In genomic region chr5:129281406-129281805, GRCm38 (mm10) we compare ENCODE assay signal across 23 mouse cellular contexts.
"Had no signal": no experiment of that assay in that cellular context is flagged by ENCODE, and none has a peak within 500 bp of the region (broad histone marks: within the 10 kb centered on the region; RNA-seq: fewer than 3 reads in every experiment).

No protein-coding gene starts in this region.

- H3K27ac ChIP-seq: kidney, embryonic 15.5 days; limb, embryonic 13.5 days; liver, embryonic 12.5 days; liver, embryonic 15.5 days; lung, embryonic 15.5 days; neural tube, embryonic 13.5 days had no signal

- H3K4me2 ChIP-seq: kidney, embryonic 15.5 days; limb, embryonic 13.5 days; liver, embryonic 12.5 days; liver, embryonic 15.5 days; lung, embryonic 15.5 days; neural tube, embryonic 13.5 days had no signal

- H3K4me3 ChIP-seq: kidney, embryonic 15.5 days; limb, embryonic 13.5 days; liver, embryonic 12.5 days; liver, embryonic 15.5 days; lung, embryonic 15.5 days; megakaryocyte, embryonic 14.5 days; midbrain, embryonic 12.5 days; myocyte; neural tube, embryonic 13.5 days had no signal

- H3K4me1 ChIP-seq: kidney, embryonic 15.5 days; limb, embryonic 13.5 days; liver, embryonic 12.5 days; liver, embryonic 15.5 days; lung, embryonic 15.5 days; megakaryocyte, embryonic 14.5 days had no signal

- DNase-seq: kidney, adult 11 months; kidney, adult 8-10 months; kidney, postnatal 10 days; kidney, postnatal 36 days; left cerebral cortex, postnatal 4 days; liver; lung, adult 18-20 months; lung, postnatal 10 days; lung, postnatal 36 days; right cerebral cortex, postnatal 25 days; spleen, adult 18-20 months; thymus, adult 2 months; thymus, postnatal 14 days; thymus, postnatal 4 days had no signal

- H3K9ac ChIP-seq: kidney, embryonic 15.5 days; limb, embryonic 13.5 days; liver, embryonic 12.5 days; liver, embryonic 15.5 days; lung, embryonic 15.5 days; midbrain, embryonic 12.5 days had no signal

- H3K36me3 ChIP-seq: kidney, embryonic 15.5 days; limb, embryonic 13.5 days; liver, embryonic 12.5 days; liver, embryonic 15.5 days; lung, embryonic 15.5 days; midbrain, embryonic 12.5 days; neural tube, embryonic 13.5 days had no signal

- ATAC-seq: liver, embryonic 12.5 days had no signal

- H3K9me3 ChIP-seq: kidney, embryonic 15.5 days; limb, embryonic 13.5 days; liver, embryonic 12.5 days; liver, embryonic 15.5 days; lung, embryonic 15.5 days; megakaryocyte, embryonic 14.5 days; midbrain, embryonic 12.5 days; neural tube, embryonic 13.5 days had no signal

- H3K27me3 ChIP-seq: liver, embryonic 15.5 days; lung, embryonic 15.5 days; midbrain, embryonic 12.5 days; neural tube, embryonic 13.5 days had no signal
